Mouse (Mus musculus) left cerebral cortex, adult 2 months (tissue): ENCODE results near the gene Myl9. TPM values are rescaled to one million over a fixed set of nuclear protein-coding genes. Genes with fewer than 3 reads are reported as not detected.

Experiments used
- DNase-seq, 2 experiments: peaks; one replicate each; pipeline ENCODE4 v3.0.0; 2021 to 2022; ENCODE audit warnings: low spot score in 2 of 2, mixed read lengths in 1 of 2; ENCODE audit errors: extremely low spot score in 1 of 2
- H3K27ac ChIP-seq: fragments of 200-600 bp; 2 replicates; pipeline ENCODE4 v1.8.1; 2022
- H3K4me3 ChIP-seq: fragments of 200-600 bp; 2 replicates; pipeline ENCODE4 v1.8.1; 2022
- CTCF ChIP-seq: fragments of 200-600 bp; IDR thresholded peaks from 2 replicates; pipeline ENCODE4 v1.8.1; 2022; ENCODE audit warnings: antibody characterized with exemption, mild to moderate bottlenecking, moderate library complexity
- intact Hi-C: fragments of 180-260 bp; cut with DNase I; formaldehyde crosslinking; loops from one replicate; pipeline ENCODE4 v1.15.1; 2025
- long read RNA-seq, 2 experiments: library from polyadenylated mRNA; stranded (forward); transcript quantifications; one replicate each; pipeline ENCODE4 v2.0.0; 2021; ENCODE audit warnings: borderline mapping rate in 2 of 2
- total RNA-seq, 2 experiments: library from RNA; stranded (reverse); gene quantifications; 2 replicates each; pipeline ENCODE4 v1.2.3; 2021

Myl9 gene
- total RNA-seq = 10 to 100 TPM; 16.1 to 17.3 TPM
- long read RNA-seq, experiment 1, transcript Myl9-201 (4 exons, 1,128 nt) = major isoform, 11 of 12 reads
- long read RNA-seq, experiment 1, partial matches to known transcripts = 1 of 12 reads
- long read RNA-seq, experiment 1, other reads (novel, unspliced or antisense) = 0 of 12 reads
- long read RNA-seq, experiment 2, transcript Myl9-201 (4 exons, 1,128 nt) = major isoform, 11 of 12 reads
- long read RNA-seq, experiment 2, partial matches to known transcripts = 0 of 12 reads
- long read RNA-seq, experiment 2, other reads (novel, unspliced or antisense) = 1 of 12 reads

GRCm38 (mm10) chr2:156774738-156775454, at the start of gene Myl9:
Myl9 (plus strand) TSS chr2:156775420.
- Histone ChIP-seq H3K27ac (0 out of 2 replicates have a peak within 1 kb of the TSS, but pooled peaks have one; percentile 11), H3K4me3 (peak within 1 kb of the TSS; percentile 29)
- intact Hi-C loops = no loop called here
- no peak for DNase-seq
- no peak for TF ChIP-seq CTCF

- H3K27ac ChIP-seq = peak overlapping the region; percentile 55; the same call in 1 of the 2 replicates
- no peak overlapping the region for H3K4me3 ChIP-seq
- intact Hi-C loops = no loop called here
- no peak for TF ChIP-seq CTCF
- peak in 1 of 2 experiments; percentile 36 for DNase-seq
Observed at GRCm38 (mm10) chr2:156726344-156726743, 48.9 kb upstream of the Myl9 start.

GRCm38 (mm10) chr2:156726878-156727277, 48.3 kb upstream of the Myl9 start:
- H3K27ac ChIP-seq = peak overlapping the region; percentile 55; the same call in 1 of the 2 replicates

GRCm38 (mm10) chr2:156729537-156730469, 45.4 kb upstream of the Myl9 start:
- intact Hi-C loops = no loop called here
- peak overlapping the region; percentile 60 for H3K27ac ChIP-seq
- no peak overlapping the region for H3K4me3 ChIP-seq
- no peak for TF ChIP-seq CTCF
- DNase-seq = no peak

More at GRCm38 (mm10) chr2:156726878-156727277, 48.3 kb upstream of the Myl9 start:
- intact Hi-C loops = no loop called here
- TF ChIP-seq CTCF = no peak
- no peak for DNase-seq
- no peak overlapping the region for H3K4me3 ChIP-seq

- TF ChIP-seq CTCF = no peak
- DNase-seq = no peak
- peak overlapping the region; percentile 55 for H3K27ac ChIP-seq
- H3K4me3 ChIP-seq = 0 out of 2 replicates have a peak overlapping the region, but pooled peaks have one; percentile 19
- intact Hi-C loops = no loop called here
Observed at GRCm38 (mm10) chr2:156730501-156730921, 44.7 kb upstream of the Myl9 start.

GRCm38 (mm10) chr2:156731592-156731991, 43.6 kb upstream of the Myl9 start:
- DNase-seq = no peak
- intact Hi-C loops = no loop called here
- Histone ChIP-seq H3K27ac (peak overlapping the region; percentile 70), H3K4me3 (no peak overlapping the region)
- TF ChIP-seq CTCF = no peak

GRCm38 (mm10) chr2:156732109-156732508, 43.1 kb upstream of the Myl9 start:
- no peak overlapping the region for H3K4me3 ChIP-seq
- TF ChIP-seq CTCF = no peak
- H3K27ac ChIP-seq = peak overlapping the region; percentile 70
- DNase-seq = peak; percentile 67 to 78
- intact Hi-C loops = no loop called here

GRCm38 (mm10) chr2:156735761-156736335, 39.4 kb upstream of the Myl9 start:
- intact Hi-C loops = no loop called here
- no peak for DNase-seq
- no peak for TF ChIP-seq CTCF
- Histone ChIP-seq H3K4me3 (no peak overlapping the region), H3K27ac (no peak overlapping the region)

- no peak for DNase-seq
- no peak overlapping the region for H3K4me3 ChIP-seq
- no peak for TF ChIP-seq CTCF
- no peak overlapping the region for H3K27ac ChIP-seq
- intact Hi-C loops = no loop called here
Observed at GRCm38 (mm10) chr2:156736846-156737245, 38.4 kb upstream of the Myl9 start.

- no peak for TF ChIP-seq CTCF
- intact Hi-C loops = no loop called here
- no peak for DNase-seq
- Histone ChIP-seq H3K27ac (no peak overlapping the region), H3K4me3 (no peak overlapping the region)
Observed at GRCm38 (mm10) chr2:156737976-156738375, 37.2 kb upstream of the Myl9 start.

- DNase-seq = no peak
- H3K4me3 ChIP-seq = no peak overlapping the region
- no peak for TF ChIP-seq CTCF
- intact Hi-C loops = no loop called here
- peak overlapping the region; percentile 9; the same call in 1 of the 2 replicates for H3K27ac ChIP-seq
Observed at GRCm38 (mm10) chr2:156741265-156741664, 34.0 kb upstream of the Myl9 start.
